Mouse (Mus musculus) left cerebral cortex, postnatal 25 days (tissue): ENCODE data around the gene Nck1. TPM values are rescaled to one million over a fixed set of nuclear protein-coding genes. Genes with fewer than 3 reads are reported as not detected.

Experiments
- DNase-seq, 2 experiments: peaks; one replicate each; pipeline ENCODE4 v3.0.0; 2022; ENCODE audit warnings: low spot score in 2 of 2, mixed read lengths in 1 of 2
- intact Hi-C: fragments of 180-260 bp; cut with DNase I; formaldehyde crosslinking; loops from one replicate; pipeline ENCODE4 v1.15.1; 2025
- total RNA-seq, 2 experiments: library from RNA; stranded (reverse); gene quantifications; 2 replicates each; pipeline ENCODE4 v1.2.3; 2021

Nck1 gene
- total RNA-seq, 2 experiments from 2014 or later: 37.8 to 38.0 TPM

- peak; percentile 77 to 80 for DNase-seq
- intact Hi-C loops: loop anchor here (1.0 to 10.0 kb wide), 3 partner anchors 600 to 716 kb away; no protein-coding TSS in a partner anchor
Measured at GRCm38 (mm10) chr9:100446059-100446686, 99.8 kb downstream of the Nck1 start.

Other genes starting within 250 kb of the Nck1 start
- under 1 TPM; 0.18 to 0.28 TPM for gene Il20rb, start 59.3 kb downstream of the Nck1 start, total RNA-seq
- 10 to 100 TPM; 19.0 to 19.1 TPM for gene Slc35g2, start 25.0 kb upstream of the Nck1 start, total RNA-seq
- 10 to 100 TPM; 42.3 to 49.7 TPM for gene Stag1, start 51.7 kb upstream of the Nck1 start, total RNA-seq